Mouse (Mus musculus) embryo, embryonic 11 days (tissue): Measurements from ENCODE around the gene Hmbs.
A peak's percentile ranks its signal among the peaks of the same experiment; 100 is the strongest.
"Not testable (repeated sequence)": the region's sequence is repeated elsewhere in the genome, so short reads cannot be mapped to it uniquely, and the experiment has no call there.

Experiments used
- DNase-seq: peaks from one replicate; pipeline ENCODE4 v3.0.0-alpha.2; 2015

Hmbs gene

DNA sequence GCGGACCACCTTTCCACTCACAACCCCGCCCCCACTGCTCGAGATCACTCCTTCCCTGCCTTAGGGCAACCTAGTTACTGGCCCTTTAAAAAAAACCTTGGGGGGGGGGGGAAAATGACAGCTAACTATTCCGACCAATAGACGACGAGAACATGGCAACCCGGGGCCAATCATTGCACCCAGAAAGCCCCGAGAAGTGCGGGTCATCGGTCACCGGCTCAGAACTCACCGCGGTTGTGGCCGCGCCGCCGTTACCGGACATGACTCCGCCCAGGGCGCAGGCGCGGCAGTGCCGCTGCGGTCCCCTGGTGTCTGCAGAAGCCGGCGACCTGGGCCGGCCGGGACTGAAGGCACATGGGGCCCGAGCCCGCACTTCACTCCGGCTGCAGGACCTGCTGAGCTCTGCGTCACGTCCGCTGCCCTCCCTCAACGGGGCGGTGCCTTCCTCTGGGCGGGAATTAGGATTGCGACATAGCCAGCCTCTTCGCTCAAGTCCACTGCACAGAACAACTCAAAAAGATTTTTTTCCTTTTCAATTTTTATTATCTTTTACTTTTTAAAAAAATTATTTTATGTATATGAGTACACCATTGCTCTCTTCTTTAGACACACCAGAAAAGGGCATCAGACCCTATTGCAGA, at the start of gene Hmbs:
Gene Hmbs, minus strand, starts transcription at position 448 of the 641 bp plus-strand sequence.
- peak; percentile 93 for DNase-seq

- DNase-seq: peak; percentile 77
These were observed 47.4 kb upstream of the Hmbs start for GRCm38 (mm10) chr9:44391466-44391865.

- DNase-seq: peak; percentile 61
These were observed 45.2 kb upstream of the Hmbs start for GRCm38 (mm10) chr9:44389273-44389672.

GRCm38 (mm10) chr9:44387221-44387620, 43.2 kb upstream of the Hmbs start:
- DNase-seq: no peak

- DNase-seq: no peak
These were observed 40.6 kb upstream of the Hmbs start for GRCm38 (mm10) chr9:44384596-44384995.

DNA sequence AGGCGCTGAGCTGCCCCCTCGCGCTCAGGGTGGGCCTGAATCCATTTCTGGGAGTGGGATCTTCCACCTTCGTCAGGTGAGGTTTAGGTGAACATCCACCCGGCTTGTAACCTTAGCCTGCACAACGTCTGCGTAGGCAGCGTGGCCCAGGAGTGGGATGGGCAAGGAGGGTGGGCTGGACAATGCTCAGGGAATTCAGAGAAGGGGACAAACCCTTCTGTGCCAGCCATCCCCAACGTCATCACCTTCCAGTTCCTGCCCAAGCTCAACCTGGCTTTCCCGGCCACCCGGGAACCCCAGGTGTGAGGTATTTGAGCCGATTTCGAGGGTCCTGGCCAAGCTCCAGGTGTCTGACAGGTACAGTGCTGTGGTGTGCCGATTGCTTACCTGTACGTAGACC, 35.8 kb upstream of the Hmbs start:
- DNase-seq: no peak

GRCm38 (mm10) chr9:44379054-44379834, 35.2 kb upstream of the Hmbs start, which contains the start of gene Hyou1:
TSS of gene Hyou1 (plus strand) at chr9:44379490.
- DNase-seq: peak; percentile 98

DNA sequence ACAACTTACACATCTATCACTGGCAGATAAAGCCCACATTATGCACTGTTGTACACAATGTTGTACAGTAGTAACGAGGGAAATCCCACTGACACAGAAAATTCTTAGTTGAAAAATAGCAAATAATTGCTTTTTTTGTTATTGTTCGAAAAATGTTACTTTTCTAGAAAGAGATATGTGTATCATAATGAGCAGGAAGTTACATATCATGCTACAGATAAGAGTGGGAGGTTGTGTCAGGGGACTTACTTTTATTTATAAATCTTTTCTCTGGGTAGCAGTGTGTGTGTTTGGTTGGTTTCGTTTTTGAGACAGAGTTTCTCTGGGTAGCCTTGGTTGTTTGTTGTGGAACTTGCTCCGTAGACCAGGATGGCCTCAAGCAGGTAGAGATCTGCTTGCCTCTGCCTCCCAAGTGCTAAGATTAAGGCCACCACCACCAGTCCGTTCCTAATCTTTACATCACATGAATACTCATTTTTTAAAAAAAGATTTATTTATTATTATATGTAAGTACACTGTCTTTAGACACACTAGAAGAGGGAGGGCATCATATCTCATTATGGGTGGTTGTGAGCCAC, 34.2 kb upstream of the Hmbs start:
- DNase-seq: no peak

- not testable (repeated sequence) for DNase-seq
These were observed 33.3 kb upstream of the Hmbs start for GRCm38 (mm10) chr9:44377335-44377734.

DNA sequence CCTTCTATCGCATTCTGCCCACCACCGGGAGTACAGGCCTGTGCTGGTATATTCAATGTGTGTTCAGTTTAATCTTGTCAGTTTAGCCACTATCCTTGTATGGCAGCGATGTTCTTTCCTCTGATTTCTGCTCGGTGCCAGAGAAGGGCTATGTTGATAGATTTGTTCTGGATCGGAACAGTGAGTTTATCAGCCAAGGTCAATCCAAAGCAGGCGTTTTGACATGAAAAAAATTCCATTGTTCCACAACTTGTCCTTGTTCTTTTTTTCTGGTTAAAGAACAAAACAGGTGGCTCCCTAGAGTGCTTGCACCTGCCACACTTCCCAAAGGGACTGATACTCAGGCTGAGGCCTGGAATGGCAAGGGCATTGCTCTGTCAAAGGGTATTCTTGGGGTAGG, 32.1 kb upstream of the Hmbs start:
- no peak for DNase-seq

DNA sequence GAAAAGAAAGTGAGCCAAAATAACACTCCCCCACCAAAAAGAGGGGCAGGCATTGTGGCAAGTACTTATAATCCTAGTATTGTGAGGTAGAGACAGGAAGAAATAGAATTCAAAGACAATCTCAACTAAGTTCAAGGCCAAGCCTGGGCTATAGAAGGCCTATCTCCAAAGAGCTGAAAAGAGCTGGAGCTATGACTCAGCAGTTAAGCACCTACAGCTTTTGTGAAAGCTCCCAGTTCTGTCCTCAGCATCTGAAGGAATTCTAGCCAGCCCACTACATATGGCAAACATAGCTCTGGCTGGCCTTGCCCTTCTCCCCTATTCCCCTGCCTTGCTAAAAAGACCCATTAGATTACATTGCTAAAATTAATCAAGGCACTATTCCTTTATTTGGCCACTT, 29.4 kb upstream of the Hmbs start:
- DNase-seq: no peak

- DNase-seq: peak; percentile 22
These were observed 20.5 kb upstream of the Hmbs start for GRCm38 (mm10) chr9:44364480-44364879.

- not testable (repeated sequence) for DNase-seq
These were observed 17.9 kb upstream of the Hmbs start for GRCm38 (mm10) chr9:44361931-44362330.

DNA sequence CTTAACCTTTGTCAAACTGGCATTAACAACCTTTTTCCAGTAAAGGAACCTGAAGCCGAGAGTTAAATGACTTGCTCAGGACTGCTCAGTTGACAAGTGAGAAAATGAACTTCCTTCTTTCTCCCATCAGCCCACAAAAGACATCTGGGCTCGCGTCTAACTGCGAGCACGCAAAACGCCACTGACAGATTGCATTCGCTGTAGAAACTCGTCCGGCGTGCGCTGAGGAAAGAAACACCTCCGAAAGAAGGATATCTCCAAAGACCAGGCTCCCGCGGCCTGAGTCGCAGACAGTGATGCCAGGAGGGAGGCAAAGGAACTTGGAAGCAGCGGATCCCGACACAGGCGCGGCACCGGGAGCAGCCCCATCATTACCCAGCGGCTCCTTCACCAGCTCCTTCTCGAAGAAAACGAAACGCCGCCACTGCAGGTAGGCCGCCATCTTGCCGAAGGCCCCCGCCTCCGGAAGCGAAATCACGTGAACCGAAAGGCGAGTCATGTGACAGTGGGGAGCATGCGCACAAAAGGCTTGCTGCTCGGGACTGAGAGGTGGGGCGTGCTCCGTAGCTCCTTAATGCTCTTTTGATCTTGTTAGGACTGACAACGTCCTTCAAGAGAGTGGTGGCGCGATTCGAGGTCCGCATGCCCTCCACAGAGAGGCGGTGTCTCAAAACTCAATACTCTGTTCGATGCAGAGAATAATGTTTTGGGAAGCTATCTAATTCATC, 17.3 kb upstream of the Hmbs start, which contains the start of gene Vps11:
Gene Vps11, minus strand, starts transcription at position 481 of the 728 bp plus-strand sequence.
- peak; percentile 98 for DNase-seq

DNA sequence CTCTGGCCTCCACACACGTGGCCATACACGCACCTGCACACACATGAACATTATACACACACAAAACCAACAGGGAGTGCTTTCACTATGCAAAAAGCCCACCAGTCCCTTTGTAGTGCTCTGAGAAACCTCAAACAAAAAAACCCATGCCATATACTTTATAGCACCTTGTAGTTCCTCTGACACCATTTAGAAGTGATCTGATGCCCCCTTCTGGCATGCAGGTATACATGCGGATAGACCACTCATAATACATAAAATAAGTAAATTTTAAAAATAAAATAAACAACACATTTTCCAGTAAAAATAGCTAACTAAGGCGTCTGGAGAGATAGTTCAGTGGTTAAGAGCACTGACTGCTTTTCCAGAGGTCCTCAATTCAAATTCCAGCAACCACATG, 13.2 kb upstream of the Hmbs start:
- peak; percentile 60 for DNase-seq

GRCm38 (mm10) chr9:44353142-44353541, 9.1 kb upstream of the Hmbs start:
- no peak for DNase-seq

GRCm38 (mm10) chr9:44352337-44352736, 8.3 kb upstream of the Hmbs start:
- no peak for DNase-seq

GRCm38 (mm10) chr9:44351396-44351795, 7.4 kb upstream of the Hmbs start:
- DNase-seq: no peak

DNA sequence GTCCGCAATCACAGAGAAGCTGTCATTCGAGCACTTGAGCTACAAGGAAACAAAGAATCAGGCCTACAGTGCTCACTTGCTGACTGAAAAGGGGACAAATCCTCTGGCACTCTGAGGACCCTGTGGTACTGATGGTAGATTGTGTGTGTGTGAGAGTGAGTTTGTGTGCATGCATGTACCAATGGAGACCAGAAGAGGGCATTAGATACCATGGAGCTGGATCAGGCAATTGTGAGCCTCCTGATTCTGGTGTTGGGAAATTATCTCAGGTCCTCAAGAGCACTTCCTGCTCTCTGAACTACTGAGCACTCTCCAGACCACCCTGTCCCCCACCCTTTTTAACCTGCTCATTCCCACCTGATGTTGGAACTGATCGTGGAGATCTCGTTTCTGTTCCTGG, 4.5 kb upstream of the Hmbs start:
- no peak for DNase-seq

DNA sequence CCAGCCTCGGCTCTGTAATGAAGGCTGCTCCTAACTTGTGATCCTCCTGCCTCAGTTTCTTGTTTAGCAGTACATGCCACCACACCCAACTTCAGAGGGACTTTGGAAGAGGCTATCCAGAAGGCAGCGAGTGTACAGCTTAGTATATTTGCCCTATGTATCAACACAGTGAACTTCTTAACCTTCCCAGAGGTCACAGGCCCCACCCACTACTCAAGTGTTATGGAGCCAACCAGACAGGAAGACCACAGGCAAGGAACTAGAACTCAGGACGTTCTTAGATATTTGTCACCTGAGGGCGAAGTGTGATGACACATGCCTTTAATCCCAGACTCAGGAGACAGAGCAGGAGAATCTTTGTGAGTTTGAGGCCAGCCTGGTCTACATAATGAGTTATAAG, 3.6 kb upstream of the Hmbs start:
- no peak for DNase-seq

GRCm38 (mm10) chr9:44347166-44347565, 3.1 kb upstream of the Hmbs start:
- DNase-seq: no peak

GRCm38 (mm10) chr9:44345570-44346433, 1.8 kb upstream of the Hmbs start:
- no peak for DNase-seq
